Mouse (Mus musculus): Measurements from ENCODE around the gene Mrps36. TPM values are rescaled to one million over a fixed set of nuclear protein-coding genes. Genes with fewer than 3 reads are reported as not detected.
"Not testable (repeated sequence)": the region's sequence is repeated elsewhere in the genome, so short reads cannot be mapped to it uniquely, and the experiment has no call there.

Gene Mrps36
- polyA plus RNA-seq, 1 experiment from 2014 or later: 125 TPM

- H3K4me2 ChIP-seq (ENCODE audit: low read length); H3K4me1 ChIP-seq (ENCODE audit: control insufficient read depth, insufficient read depth, low read length); H3K27ac ChIP-seq (ENCODE audit: low read depth, low read length); H3K4me3 ChIP-seq (ENCODE audit: low read depth, low read length); H3K27me3 ChIP-seq (replicated peaks; ENCODE audit: control insufficient read depth, insufficient read depth, low read length); DNase-seq (ENCODE audit: low spot score); H3K9ac ChIP-seq (ENCODE audit: low read length); ATAC-seq; H3K9me3 ChIP-seq (replicated peaks; ENCODE audit: control insufficient read depth, low read length); H3K36me3 ChIP-seq (ENCODE audit: control insufficient read depth, insufficient read depth, low read length): not testable (repeated sequence)
- WGBS: 87% methylated on average over 4 of the region's 4 CpGs
These were observed 15.9 kb downstream of the Mrps36 start for GRCm38 (mm10) chr13:100728530-100728929.

- Histone ChIP-seq H3K4me2 (ENCODE audit: low read length) (no peak overlapping the region), H3K27me3 (replicated peaks; ENCODE audit: control insufficient read depth, insufficient read depth, low read length) (no peaks in the 10 kb centered on the region), H3K36me3 (ENCODE audit: control insufficient read depth, insufficient read depth, low read length) (peaks cover 8% of the 10 kb centered on the region; the same call in 1 of the 2 replicates), H3K9ac (ENCODE audit: low read length) (no peak overlapping the region), H3K4me1 (ENCODE audit: control insufficient read depth, insufficient read depth, low read length) (peaks cover 8% of the 10 kb centered on the region; the same call in 1 of the 2 replicates), H3K4me3 (ENCODE audit: low read depth, low read length) (no peak overlapping the region), H3K27ac (ENCODE audit: low read depth, low read length) (no peak overlapping the region), H3K9me3 (replicated peaks; ENCODE audit: control insufficient read depth, low read length) (no peaks in the 10 kb centered on the region)
- DNase-seq (ENCODE audit: low spot score) (no peak), ATAC-seq (no peak)
- WGBS: 95% methylated on average over 5 of the region's 5 CpGs
These were observed 16.4 kb downstream of the Mrps36 start for GRCm38 (mm10) chr13:100728086-100728485.

GRCm38 (mm10) chr13:100725194-100725593 lies 19.3 kb downstream of the Mrps36 start:
- Histone ChIP-seq H3K27me3 (replicated peaks; ENCODE audit: control insufficient read depth, insufficient read depth, low read length) (no peaks in the 10 kb centered on the region), H3K36me3 (ENCODE audit: control insufficient read depth, insufficient read depth, low read length) (peaks cover 27% of the 10 kb centered on the region), H3K9me3 (replicated peaks; ENCODE audit: control insufficient read depth, low read length) (no peaks in the 10 kb centered on the region), H3K4me3 (ENCODE audit: low read depth, low read length) (no peak overlapping the region), H3K4me2 (ENCODE audit: low read length) (no peak overlapping the region), H3K9ac (ENCODE audit: low read length) (no peak overlapping the region), H3K4me1 (ENCODE audit: control insufficient read depth, insufficient read depth, low read length) (peaks cover 8% of the 10 kb centered on the region; the same call in 1 of the 2 replicates), H3K27ac (ENCODE audit: low read depth, low read length) (no peak overlapping the region)
- 92% methylated on average over 10 of the region's 10 CpGs for WGBS
- DNase-seq (ENCODE audit: low spot score): no peak
- no peak for ATAC-seq

GRCm38 (mm10) chr13:100724051-100724754 lies 20.3 kb downstream of the Mrps36 start:
- Histone ChIP-seq H3K36me3 (ENCODE audit: control insufficient read depth, insufficient read depth, low read length) (peaks cover 32% of the 10 kb centered on the region), H3K4me1 (ENCODE audit: control insufficient read depth, insufficient read depth, low read length) (peaks cover 2% of the 10 kb centered on the region; the same call in 1 of the 2 replicates), H3K4me3 (ENCODE audit: low read depth, low read length) (no peak overlapping the region), H3K27me3 (replicated peaks; ENCODE audit: control insufficient read depth, insufficient read depth, low read length) (no peaks in the 10 kb centered on the region), H3K9me3 (replicated peaks; ENCODE audit: control insufficient read depth, low read length) (no peaks in the 10 kb centered on the region), H3K27ac (ENCODE audit: low read depth, low read length) (no peak overlapping the region), H3K4me2 (ENCODE audit: low read length) (no peak overlapping the region), H3K9ac (ENCODE audit: low read length) (no peak overlapping the region)
- ATAC-seq (peak; percentile 46; the same call in 1 of the 2 replicates), DNase-seq (ENCODE audit: low spot score) (peak; percentile 47)
- WGBS: 63% methylated on average over 7 of the region's 7 CpGs

GRCm38 (mm10) chr13:100721656-100722055 lies 22.8 kb downstream of the Mrps36 start:
- ATAC-seq: no peak
- H3K9ac ChIP-seq (ENCODE audit: low read length): no peak overlapping the region

GRCm38 (mm10) chr13:100715467-100715866 lies 29.0 kb downstream of the Mrps36 start:
- DNase-seq (ENCODE audit: low spot score) (no peak), ATAC-seq (no peak)
- 97% methylated on average over 6 of the region's 6 CpGs for WGBS
- no peaks in the 10 kb centered on the region for H3K9me3 ChIP-seq (replicated peaks; ENCODE audit: control insufficient read depth, low read length)
- H3K4me1 ChIP-seq (ENCODE audit: control insufficient read depth, insufficient read depth, low read length): no peaks in the 10 kb centered on the region
- H3K27me3 ChIP-seq (replicated peaks; ENCODE audit: control insufficient read depth, insufficient read depth, low read length): no peaks in the 10 kb centered on the region
- H3K27ac ChIP-seq (ENCODE audit: low read depth, low read length): no peak overlapping the region
- no peak overlapping the region for H3K9ac ChIP-seq (ENCODE audit: low read length)
- H3K36me3 ChIP-seq (ENCODE audit: control insufficient read depth, insufficient read depth, low read length): peaks cover 72% of the 10 kb centered on the region
- no peak overlapping the region for H3K4me3 ChIP-seq (ENCODE audit: low read depth, low read length)
- H3K4me2 ChIP-seq (ENCODE audit: low read length): no peak overlapping the region

More at GRCm38 (mm10) chr13:100721656-100722055, 22.8 kb downstream of the Mrps36 start:
- Histone ChIP-seq H3K4me1 (ENCODE audit: control insufficient read depth, insufficient read depth, low read length) (no peaks in the 10 kb centered on the region), H3K4me3 (ENCODE audit: low read depth, low read length) (no peak overlapping the region), H3K4me2 (ENCODE audit: low read length) (no peak overlapping the region), H3K27me3 (replicated peaks; ENCODE audit: control insufficient read depth, insufficient read depth, low read length) (no peaks in the 10 kb centered on the region), H3K27ac (ENCODE audit: low read depth, low read length) (no peak overlapping the region), H3K36me3 (ENCODE audit: control insufficient read depth, insufficient read depth, low read length) (peaks cover 46% of the 10 kb centered on the region), H3K9me3 (replicated peaks; ENCODE audit: control insufficient read depth, low read length) (no peaks in the 10 kb centered on the region)
- DNase-seq (ENCODE audit: low spot score): no peak
- WGBS: 92% methylated on average over 5 of the region's 5 CpGs

GRCm38 (mm10) chr13:100706206-100706605 lies 38.3 kb downstream of the Mrps36 start:
- DNase-seq (ENCODE audit: low spot score): no peak
- H3K36me3 ChIP-seq (ENCODE audit: control insufficient read depth, insufficient read depth, low read length): peaks cover 89% of the 10 kb centered on the region
- H3K4me2 ChIP-seq (ENCODE audit: low read length): no peak overlapping the region
- no peaks in the 10 kb centered on the region for H3K4me1 ChIP-seq (ENCODE audit: control insufficient read depth, insufficient read depth, low read length)
- H3K9me3 ChIP-seq (replicated peaks; ENCODE audit: control insufficient read depth, low read length): no peaks in the 10 kb centered on the region
- H3K27ac ChIP-seq (ENCODE audit: low read depth, low read length): no peak overlapping the region
- no peak overlapping the region for H3K4me3 ChIP-seq (ENCODE audit: low read depth, low read length)
- no peaks in the 10 kb centered on the region for H3K27me3 ChIP-seq (replicated peaks; ENCODE audit: control insufficient read depth, insufficient read depth, low read length)
- 96% methylated on average over 7 of the region's 7 CpGs for WGBS
- no peak overlapping the region for H3K9ac ChIP-seq (ENCODE audit: low read length)
- ATAC-seq: no peak

- no peaks in the 10 kb centered on the region for H3K4me1 ChIP-seq (ENCODE audit: control insufficient read depth, insufficient read depth, low read length)
- H3K4me2 ChIP-seq (ENCODE audit: low read length): no peak overlapping the region
- no peak for DNase-seq (ENCODE audit: low spot score)
- peaks cover 81% of the 10 kb centered on the region for H3K36me3 ChIP-seq (ENCODE audit: control insufficient read depth, insufficient read depth, low read length)
- no peaks in the 10 kb centered on the region for H3K27me3 ChIP-seq (replicated peaks; ENCODE audit: control insufficient read depth, insufficient read depth, low read length)
- no peak overlapping the region for H3K27ac ChIP-seq (ENCODE audit: low read depth, low read length)
- no peaks in the 10 kb centered on the region for H3K9me3 ChIP-seq (replicated peaks; ENCODE audit: control insufficient read depth, low read length)
- ATAC-seq: no peak
- 91% methylated on average over 2 of the region's 2 CpGs for WGBS
- H3K9ac ChIP-seq (ENCODE audit: low read length): no peak overlapping the region
- H3K4me3 ChIP-seq (ENCODE audit: low read depth, low read length): no peak overlapping the region
These were observed 41.0 kb downstream of the Mrps36 start for GRCm38 (mm10) chr13:100703468-100703867.

- no peak overlapping the region for H3K4me2 ChIP-seq (ENCODE audit: low read length)
- no peak overlapping the region for H3K27ac ChIP-seq (ENCODE audit: low read depth, low read length)
- no peaks in the 10 kb centered on the region for H3K4me1 ChIP-seq (ENCODE audit: control insufficient read depth, insufficient read depth, low read length)
- no peak overlapping the region for H3K9ac ChIP-seq (ENCODE audit: low read length)
- ATAC-seq (no peak), DNase-seq (ENCODE audit: low spot score) (no peak)
- H3K9me3 ChIP-seq (replicated peaks; ENCODE audit: control insufficient read depth, low read length): no peaks in the 10 kb centered on the region
- WGBS: 95% methylated on average over 10 of the region's 10 CpGs
- peaks cover 52% of the 10 kb centered on the region for H3K36me3 ChIP-seq (ENCODE audit: control insufficient read depth, insufficient read depth, low read length)
- H3K27me3 ChIP-seq (replicated peaks; ENCODE audit: control insufficient read depth, insufficient read depth, low read length): no peaks in the 10 kb centered on the region
- no peak overlapping the region for H3K4me3 ChIP-seq (ENCODE audit: low read depth, low read length)
These were observed 45.6 kb downstream of the Mrps36 start for GRCm38 (mm10) chr13:100698866-100699265.

Data from forebrain, embryonic 14.5 days (tissue).